Mouse (Mus musculus) limb, embryonic 11.5 days (tissue): Measurements from ENCODE around the gene Pradc1. TPM values are rescaled to one million over a fixed set of nuclear protein-coding genes. Genes with fewer than 3 reads are reported as not detected.

ENCODE experiments used
- ATAC-seq: fragments of 200-750 bp; cut with Nextera tagmentation; 2 replicates; pipeline ENCODE4 v1.8.0; 2017; ENCODE audit warnings: low read depth; ENCODE audit not compliant: insufficient number of reproducible peaks, low FRiP score, low TSS enrichment
- DNase-seq: peaks from one replicate; pipeline ENCODE4 v3.0.0-alpha.2; 2015; ENCODE audit warnings: low spot score
- H3K27ac ChIP-seq: fragments of 300-500 bp; sonication (generic); replicated peaks from 2 replicates; pipeline ENCODE4 v1.5.1; 2014; ENCODE audit warnings: low read depth, mild to moderate bottlenecking, low read length
- H3K27me3 ChIP-seq: fragments of 300-500 bp; sonication (generic); 2 replicates; pipeline ENCODE4 v1.6.1; 2014; ENCODE audit warnings: mild to moderate bottlenecking, low read length, mixed read lengths; ENCODE audit not compliant: control insufficient read depth, insufficient read depth
- H3K36me3 ChIP-seq: fragments of 300-500 bp; sonication (generic); 2 replicates; pipeline ENCODE4 v1.6.1; 2014; ENCODE audit warnings: mild to moderate bottlenecking, low read length, moderate library complexity, mixed read lengths; ENCODE audit not compliant: control insufficient read depth, insufficient read depth
- H3K4me1 ChIP-seq: fragments of 300-500 bp; sonication (generic); 2 replicates; pipeline ENCODE4 v1.6.1; 2014; ENCODE audit warnings: low read length, mixed read lengths; ENCODE audit not compliant: control insufficient read depth, insufficient read depth
- H3K4me2 ChIP-seq: fragments of 300-500 bp; sonication (generic); 2 replicates; pipeline ENCODE4 v1.6.1; 2014; ENCODE audit warnings: low read depth, mild to moderate bottlenecking, moderate library complexity; ENCODE audit not compliant: severe bottlenecking
- H3K4me3 ChIP-seq: fragments of 300-500 bp; sonication (generic); 2 replicates; pipeline ENCODE4 v1.5.1; 2014; ENCODE audit warnings: low read depth, low read length
- H3K9ac ChIP-seq: fragments of 300-500 bp; sonication (generic); 2 replicates; pipeline ENCODE4 v1.6.1; 2014; ENCODE audit warnings: mild to moderate bottlenecking, low read length
- H3K9me3 ChIP-seq: fragments of 300-500 bp; sonication (generic); 2 replicates; pipeline ENCODE4 v1.6.1; 2016; ENCODE audit warnings: low read length; ENCODE audit not compliant: control insufficient read depth
- WGBS: fragments of 180-500 bp; shearing (Covaris S2); extraction: QIAGEN DNeasy Blood & Tissue Kit; methylation state at CpG from one replicate; pipeline ENCODE4 v1.1.7; 2014; 5-methylcytosine and 5-hydroxymethylcytosine counted together
- polyA plus RNA-seq: library from polyadenylated mRNA; unstranded; fragments of >200 nt; fragmentation: Nextera tagmentation; extraction: Ambion mirVana; gene quantifications from 2 replicates; pipeline ENCODE4 v1.2.1, GENCODE M21; 2014

Pradc1 gene
- 19.6 and 20.9 TPM in 2 replicates for polyA plus RNA-seq

DNA sequence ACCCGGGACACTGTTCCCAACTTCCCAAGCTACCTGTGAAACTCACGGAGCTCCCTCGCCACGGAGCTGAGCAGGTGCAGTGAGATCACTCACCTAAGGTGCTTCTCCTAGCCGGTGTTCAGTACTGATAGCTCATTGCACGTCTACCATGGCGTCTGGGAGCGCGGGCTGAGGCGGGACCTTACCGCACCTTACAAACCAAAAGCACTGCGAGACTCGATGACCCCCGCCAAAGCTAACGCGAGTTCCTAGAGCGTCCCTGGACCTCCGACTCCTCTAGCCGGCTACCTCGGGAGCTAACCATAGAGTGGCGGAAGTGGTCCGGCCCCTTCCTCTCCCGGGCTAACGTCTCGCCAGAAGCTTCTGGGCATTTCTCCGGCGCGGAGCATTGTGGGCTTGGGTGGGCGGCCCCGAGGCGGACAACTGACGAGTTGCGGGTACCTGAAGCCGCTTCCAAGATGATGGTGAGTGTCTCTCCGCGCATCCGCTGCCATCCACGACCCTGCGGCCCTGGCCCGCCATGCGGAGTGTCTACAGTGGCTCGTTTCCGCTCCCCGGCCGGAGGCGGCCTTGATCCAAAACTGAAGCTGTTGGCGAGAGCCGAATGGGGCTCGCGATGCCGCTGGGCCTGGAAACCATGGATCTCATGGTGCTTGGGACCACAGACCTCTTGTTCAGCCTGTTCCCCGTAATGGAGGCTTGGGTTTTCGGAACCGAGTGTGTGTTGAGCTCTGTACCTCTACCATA is at the start of gene Pradc1:
Gene Pradc1 (minus strand): TSS at position 307 of the 747 bp plus-strand sequence.
- no peaks in the 10 kb centered on the region for H3K27me3 ChIP-seq
- H3K4me3 ChIP-seq: peak within 1 kb of the TSS; percentile 87
- peaks cover 2% of the 10 kb centered on the region; the same call in 1 of the 2 replicates for H3K36me3 ChIP-seq
- H3K9ac ChIP-seq: peak within 1 kb of the TSS; percentile 93
- peak; percentile 99 for DNase-seq
- peaks cover 13% of the 10 kb centered on the region for H3K4me1 ChIP-seq
- ATAC-seq: peak; percentile 92
- WGBS: under 1% methylated on average over 54 of the region's 54 CpGs
- H3K4me2 ChIP-seq: peak within 1 kb of the TSS; percentile 95
- no peaks in the 10 kb centered on the region for H3K9me3 ChIP-seq
- peak within 1 kb of the TSS; percentile 86 for H3K27ac ChIP-seq

DNA sequence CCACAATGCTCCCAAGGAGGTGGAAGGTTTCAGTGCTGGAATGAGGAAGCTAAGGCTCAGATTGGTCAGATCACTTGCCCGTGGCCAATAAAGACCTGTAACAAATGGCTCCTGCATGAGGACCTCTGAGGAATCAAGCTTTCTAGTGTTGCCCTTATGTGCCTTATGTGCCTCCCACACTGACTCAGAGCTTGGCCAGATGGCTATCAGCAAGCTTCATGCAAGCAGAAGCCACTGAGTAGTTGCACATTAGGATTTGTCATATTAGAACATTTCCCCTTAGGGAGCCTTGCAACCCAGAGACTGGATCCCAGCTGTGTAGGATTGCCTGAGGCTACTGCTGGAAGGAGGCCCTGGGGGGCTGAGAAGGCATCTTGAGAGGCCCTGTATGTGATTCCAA is 48.6 kb upstream of the Pradc1 start:
- Histone ChIP-seq H3K27me3 (peaks cover 7% of the 10 kb centered on the region), H3K9ac (no peak overlapping the region)

DNA sequence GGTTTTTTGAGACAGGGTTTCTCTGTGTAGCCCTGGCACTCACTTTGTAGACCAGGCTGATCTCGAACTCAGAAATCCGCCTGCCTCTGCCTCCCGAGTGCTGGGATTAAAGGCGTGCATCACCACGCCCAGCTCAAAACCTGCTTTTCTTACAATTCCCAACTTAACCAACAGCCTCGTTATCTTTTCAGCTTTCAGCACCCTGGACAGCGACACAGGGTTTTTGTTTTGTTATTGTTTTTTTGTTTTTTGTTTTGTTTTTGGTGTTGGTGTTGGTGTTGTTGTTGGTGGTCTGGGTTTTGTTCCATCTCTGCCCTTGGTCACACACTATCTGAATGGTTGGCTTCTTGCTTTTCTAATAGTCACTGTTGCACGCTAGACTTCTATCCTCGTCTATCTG is 46.4 kb upstream of the Pradc1 start:
- H3K4me1 ChIP-seq: peaks cover 12% of the 10 kb centered on the region
- no peaks in the 10 kb centered on the region for H3K36me3 ChIP-seq
- H3K27ac ChIP-seq: no peak overlapping the region
- no peak overlapping the region for H3K9ac ChIP-seq
- H3K9me3 ChIP-seq: no peaks in the 10 kb centered on the region
- 66% methylated on average over 9 of the region's 9 CpGs for WGBS
- H3K4me3 ChIP-seq: no peak overlapping the region
- H3K4me2 ChIP-seq: no peak overlapping the region
- DNase-seq (peak; percentile 74), ATAC-seq (no peak)
- peaks cover 3% of the 10 kb centered on the region; the same call in 1 of the 2 replicates for H3K27me3 ChIP-seq

More for the DNA sequence above, 48.6 kb upstream of the Pradc1 start:
- Histone ChIP-seq H3K9me3 (no peaks in the 10 kb centered on the region), H3K4me1 (peaks cover 19% of the 10 kb centered on the region), H3K4me2 (no peak overlapping the region), H3K4me3 (no peak overlapping the region), H3K27ac (no peak overlapping the region), H3K36me3 (no peaks in the 10 kb centered on the region)
- no peak for DNase-seq
- WGBS: 63% methylated on average over 1 of the region's 1 CpGs
- ATAC-seq: no peak

DNA sequence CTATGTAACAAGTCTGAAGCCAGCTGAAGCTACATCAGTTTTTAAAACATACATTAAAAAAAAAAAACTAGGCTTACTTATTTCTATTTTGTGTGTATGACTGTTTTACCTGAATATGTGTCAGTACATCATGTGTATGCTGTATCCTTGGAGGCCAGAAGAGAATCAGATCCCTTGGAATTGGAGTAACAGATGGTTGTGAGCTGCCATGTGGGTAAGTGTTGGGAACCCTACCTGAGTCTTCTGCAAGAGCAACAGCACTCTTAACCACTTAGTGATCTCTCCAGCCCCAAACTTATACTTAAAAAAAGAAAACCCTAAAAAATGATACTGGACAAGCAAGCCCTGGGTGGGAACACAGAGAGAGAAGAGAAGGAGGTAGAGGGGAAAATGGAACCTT is 45.2 kb upstream of the Pradc1 start:
- Histone ChIP-seq H3K4me3 (no peak overlapping the region), H3K27me3 (no peaks in the 10 kb centered on the region; the same call in 1 of the 2 replicates), H3K4me1 (peaks cover 6% of the 10 kb centered on the region), H3K36me3 (no peaks in the 10 kb centered on the region), H3K27ac (no peak overlapping the region), H3K4me2 (no peak overlapping the region), H3K9ac (no peak overlapping the region), H3K9me3 (no peaks in the 10 kb centered on the region)
- no peak for DNase-seq
- no peak for ATAC-seq

DNA sequence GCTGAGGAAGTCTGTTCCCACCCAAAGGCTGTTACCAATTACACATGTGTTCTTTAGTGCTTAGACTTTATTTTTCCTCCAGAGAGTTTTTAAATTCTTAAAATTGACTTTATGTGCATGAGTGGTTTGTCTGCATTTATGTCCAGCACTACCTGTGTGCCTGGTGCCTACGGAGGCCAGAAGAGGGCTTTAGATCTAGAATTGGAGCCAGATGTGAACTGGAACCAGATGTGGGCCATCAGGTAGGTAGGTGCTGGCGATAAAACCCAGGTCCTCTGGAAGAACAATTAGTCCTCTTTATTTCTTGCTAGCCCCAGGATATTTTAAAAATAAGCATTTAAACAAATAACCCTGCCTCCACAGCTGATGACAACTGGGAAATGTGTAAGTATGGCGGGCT is 39.8 kb upstream of the Pradc1 start:
- H3K27me3 ChIP-seq: no peaks in the 10 kb centered on the region
- H3K27ac ChIP-seq: no peak overlapping the region
- H3K9ac ChIP-seq: no peak overlapping the region
- peak; percentile 83 for ATAC-seq
- no peak overlapping the region for H3K4me2 ChIP-seq
- 20% methylated on average over 3 of the region's 3 CpGs for WGBS
- no peak overlapping the region for H3K4me3 ChIP-seq
- H3K36me3 ChIP-seq: no peaks in the 10 kb centered on the region
- peaks cover 26% of the 10 kb centered on the region for H3K4me1 ChIP-seq
- peak; percentile 83 for DNase-seq
- H3K9me3 ChIP-seq: no peaks in the 10 kb centered on the region

DNA sequence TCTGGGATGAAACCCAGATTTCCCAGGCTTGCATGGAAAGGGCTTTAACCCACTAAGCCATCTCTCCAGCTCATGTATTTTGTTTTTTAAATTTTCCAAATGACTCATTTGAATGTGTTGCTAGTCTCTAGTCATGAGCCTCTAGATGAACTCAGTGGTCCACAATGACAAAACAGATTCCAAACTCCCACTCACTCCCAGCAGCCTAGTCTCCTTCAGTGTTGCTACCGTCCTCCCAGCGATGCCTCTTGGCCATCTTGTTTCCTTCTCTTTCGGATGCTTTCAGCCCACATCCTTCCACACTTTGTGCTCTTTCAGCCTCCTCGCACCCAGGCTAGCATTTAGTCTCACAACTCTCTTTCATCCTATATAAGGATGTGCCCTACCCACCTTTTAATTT is 38.5 kb upstream of the Pradc1 start:
- no peak overlapping the region for H3K4me3 ChIP-seq
- H3K36me3 ChIP-seq: no peaks in the 10 kb centered on the region
- H3K4me1 ChIP-seq: peaks cover 26% of the 10 kb centered on the region
- no peak overlapping the region for H3K27ac ChIP-seq
- 81% methylated on average over 4 of the region's 4 CpGs for WGBS
- ATAC-seq: no peak
- H3K9ac ChIP-seq: no peak overlapping the region
- peaks cover 5% of the 10 kb centered on the region; the same call in 1 of the 2 replicates for H3K27me3 ChIP-seq
- no peak overlapping the region for H3K4me2 ChIP-seq
- no peaks in the 10 kb centered on the region for H3K9me3 ChIP-seq
- DNase-seq: no peak

DNA sequence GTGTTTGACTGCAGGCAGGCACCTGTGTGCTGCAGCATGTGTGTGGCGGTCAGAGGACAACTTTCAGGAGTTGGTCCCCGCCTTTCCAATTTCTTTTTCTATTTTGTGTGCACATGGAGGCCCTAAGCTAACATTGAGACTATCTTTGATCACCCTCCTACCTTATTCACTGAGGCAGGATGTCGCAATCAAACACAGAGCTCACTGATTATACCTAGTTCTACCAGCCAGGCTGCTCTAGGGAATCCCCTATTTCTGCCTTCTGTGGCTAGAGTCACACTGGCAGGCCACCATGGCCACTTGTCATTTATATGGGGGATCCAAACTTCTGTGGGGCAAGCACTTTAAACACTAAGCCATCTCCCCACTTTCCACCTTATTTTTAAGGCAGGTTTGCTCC is 37.9 kb upstream of the Pradc1 start:
- no peak overlapping the region for H3K9ac ChIP-seq
- ATAC-seq (no peak), DNase-seq (no peak)
- H3K4me3 ChIP-seq: no peak overlapping the region
- peaks cover 9% of the 10 kb centered on the region for H3K27me3 ChIP-seq
- no peak overlapping the region for H3K4me2 ChIP-seq
- no peaks in the 10 kb centered on the region for H3K9me3 ChIP-seq
- no peak overlapping the region for H3K27ac ChIP-seq
- WGBS: 82% methylated on average over 3 of the region's 3 CpGs
- no peaks in the 10 kb centered on the region for H3K36me3 ChIP-seq
- peaks cover 26% of the 10 kb centered on the region for H3K4me1 ChIP-seq

DNA sequence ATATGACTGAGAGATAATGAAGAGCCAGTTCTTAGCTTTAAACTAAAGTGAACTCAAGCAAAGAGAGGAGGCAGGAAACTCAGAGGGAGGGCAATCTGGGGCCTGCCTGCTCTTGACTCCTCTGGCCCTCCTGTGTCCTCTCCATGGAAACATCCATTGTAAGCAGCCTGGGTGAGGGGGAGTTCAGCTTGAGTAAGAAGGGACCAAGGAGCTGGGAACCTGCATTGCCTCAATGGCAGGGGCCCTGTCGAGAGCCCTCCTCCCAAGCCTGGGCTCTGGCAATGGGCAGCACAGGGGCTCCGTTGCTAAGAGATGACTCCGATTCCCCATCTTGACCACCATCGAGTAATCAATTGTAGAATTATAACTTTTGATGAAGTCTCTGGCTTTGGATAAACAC is 36.7 kb upstream of the Pradc1 start:
- DNase-seq: no peak
- Histone ChIP-seq H3K27me3 (peaks cover 21% of the 10 kb centered on the region), H3K36me3 (no peaks in the 10 kb centered on the region), H3K9ac (no peak overlapping the region), H3K27ac (no peak overlapping the region; the same call in 1 of the 2 replicates), H3K4me1 (peaks cover 35% of the 10 kb centered on the region), H3K4me3 (no peak overlapping the region), H3K9me3 (no peaks in the 10 kb centered on the region), H3K4me2 (no peak overlapping the region)
- WGBS: 92% methylated on average over 4 of the region's 4 CpGs
- no peak for ATAC-seq
